Mouse (Mus musculus): ENCODE measurements at regions not wholly inside any gene's neighbourhood (a gene's known extent, or its start where the extent isn't known, plus 50 kb on each side); places are given as distances from the start of the nearest gene placed in this dataset.

- H3K4me1 ChIP-seq (ENCODE audit: control insufficient read depth, insufficient read depth, low read length), result peaks cover 22% of the 10 kb centered on the region
- H3K27ac ChIP-seq (ENCODE audit: insufficient read depth, low read depth, low read length), result no peak overlapping the region
- TF ChIP-seq POLR2A (IDR thresholded peaks at IDR 0.05; ENCODE audit: borderline replicate concordance, low read depth, low read length), result no peak
- TF ChIP-seq CTCF (IDR thresholded peaks at IDR 0.05; ENCODE audit: low read depth, low read length), result no peak
- H3K4me3 ChIP-seq (ENCODE audit: insufficient read depth, low read length), result no peak overlapping the region
Observed at GRCm38 (mm10) chr9:41522302-41522701, 360.8 kb upstream of the Ubash3b start.

GRCm38 (mm10) chr9:41517787-41518186 is 356.3 kb upstream of the Ubash3b start:
- Histone ChIP-seq H3K4me3 (ENCODE audit: insufficient read depth, low read length) (no peak overlapping the region), H3K27ac (ENCODE audit: insufficient read depth, low read depth, low read length) (no peak overlapping the region), H3K4me1 (ENCODE audit: control insufficient read depth, insufficient read depth, low read length) (peaks cover 14% of the 10 kb centered on the region)
- TF ChIP-seq CTCF (IDR thresholded peaks at IDR 0.05; ENCODE audit: low read depth, low read length) (no peak), POLR2A (IDR thresholded peaks at IDR 0.05; ENCODE audit: borderline replicate concordance, low read depth, low read length) (no peak)

GRCm38 (mm10) chr9:41517053-41517696 is 355.7 kb upstream of the Ubash3b start:
- H3K4me3 ChIP-seq (ENCODE audit: insufficient read depth, low read length), result no peak overlapping the region
- peaks cover 14% of the 10 kb centered on the region for H3K4me1 ChIP-seq (ENCODE audit: control insufficient read depth, insufficient read depth, low read length)
- TF ChIP-seq CTCF (IDR thresholded peaks at IDR 0.05; ENCODE audit: low read depth, low read length) (no peak), POLR2A (IDR thresholded peaks at IDR 0.05; ENCODE audit: borderline replicate concordance, low read depth, low read length) (no peak)
- no peak overlapping the region for H3K27ac ChIP-seq (ENCODE audit: insufficient read depth, low read depth, low read length)

- TF ChIP-seq POLR2A (IDR thresholded peaks at IDR 0.05; ENCODE audit: borderline replicate concordance, low read depth, low read length) (no peak), CTCF (IDR thresholded peaks at IDR 0.05; ENCODE audit: low read depth, low read length) (no peak)
- no peak overlapping the region for H3K27ac ChIP-seq (ENCODE audit: insufficient read depth, low read depth, low read length)
- peaks cover 14% of the 10 kb centered on the region for H3K4me1 ChIP-seq (ENCODE audit: control insufficient read depth, insufficient read depth, low read length)
- no peak overlapping the region for H3K4me3 ChIP-seq (ENCODE audit: insufficient read depth, low read length)
Observed at GRCm38 (mm10) chr9:41515192-41515591, 353.7 kb upstream of the Ubash3b start.

- Histone ChIP-seq H3K27ac (ENCODE audit: insufficient read depth, low read depth, low read length) (no peak overlapping the region), H3K4me3 (ENCODE audit: insufficient read depth, low read length) (no peak overlapping the region), H3K4me1 (ENCODE audit: control insufficient read depth, insufficient read depth, low read length) (peaks cover 12% of the 10 kb centered on the region)
- no peak for TF ChIP-seq POLR2A (IDR thresholded peaks at IDR 0.05; ENCODE audit: borderline replicate concordance, low read depth, low read length)
- TF ChIP-seq CTCF (IDR thresholded peaks at IDR 0.05; ENCODE audit: low read depth, low read length), result no peak
Observed at GRCm38 (mm10) chr9:41513701-41514100, 352.2 kb upstream of the Ubash3b start.

GRCm38 (mm10) chr9:41509597-41509996 is 348.1 kb upstream of the Ubash3b start:
- no peak overlapping the region for H3K27ac ChIP-seq (ENCODE audit: insufficient read depth, low read depth, low read length)
- peaks cover 4% of the 10 kb centered on the region for H3K4me1 ChIP-seq (ENCODE audit: control insufficient read depth, insufficient read depth, low read length)
- no peak overlapping the region for H3K4me3 ChIP-seq (ENCODE audit: insufficient read depth, low read length)
- TF ChIP-seq CTCF (IDR thresholded peaks at IDR 0.05; ENCODE audit: low read depth, low read length) (no peak), POLR2A (IDR thresholded peaks at IDR 0.05; ENCODE audit: borderline replicate concordance, low read depth, low read length) (no peak)

- Histone ChIP-seq H3K4me3 (ENCODE audit: insufficient read depth, low read length) (no peak overlapping the region), H3K27ac (ENCODE audit: insufficient read depth, low read depth, low read length) (no peak overlapping the region), H3K4me1 (ENCODE audit: control insufficient read depth, insufficient read depth, low read length) (peaks cover 3% of the 10 kb centered on the region)
- TF ChIP-seq CTCF (IDR thresholded peaks at IDR 0.05; ENCODE audit: low read depth, low read length), result no peak
- no peak for TF ChIP-seq POLR2A (IDR thresholded peaks at IDR 0.05; ENCODE audit: borderline replicate concordance, low read depth, low read length)
Observed at GRCm38 (mm10) chr9:41508746-41509145, 347.2 kb upstream of the Ubash3b start.

GRCm38 (mm10) chr9:41498326-41498725 is 336.8 kb upstream of the Ubash3b start:
- TF ChIP-seq POLR2A (IDR thresholded peaks at IDR 0.05; ENCODE audit: borderline replicate concordance, low read depth, low read length) (no peak), CTCF (IDR thresholded peaks at IDR 0.05; ENCODE audit: low read depth, low read length) (no peak)
- Histone ChIP-seq H3K4me1 (ENCODE audit: control insufficient read depth, insufficient read depth, low read length) (peaks cover 2% of the 10 kb centered on the region; the same call in 1 of the 2 replicates), H3K27ac (ENCODE audit: insufficient read depth, low read depth, low read length) (no peak overlapping the region), H3K4me3 (ENCODE audit: insufficient read depth, low read length) (no peak overlapping the region)

- TF ChIP-seq CTCF (IDR thresholded peaks at IDR 0.05; ENCODE audit: low read depth, low read length) (no peak), POLR2A (IDR thresholded peaks at IDR 0.05; ENCODE audit: borderline replicate concordance, low read depth, low read length) (no peak)
- Histone ChIP-seq H3K4me1 (ENCODE audit: control insufficient read depth, insufficient read depth, low read length) (no peaks in the 10 kb centered on the region), H3K27ac (ENCODE audit: insufficient read depth, low read depth, low read length) (no peak overlapping the region), H3K4me3 (ENCODE audit: insufficient read depth, low read length) (no peak overlapping the region)
Observed at GRCm38 (mm10) chr9:41490112-41490511, 328.6 kb upstream of the Ubash3b start.

GRCm38 (mm10) chr9:41488046-41488445 is 326.5 kb upstream of the Ubash3b start:
- TF ChIP-seq POLR2A (IDR thresholded peaks at IDR 0.05; ENCODE audit: borderline replicate concordance, low read depth, low read length) (no peak), CTCF (IDR thresholded peaks at IDR 0.05; ENCODE audit: low read depth, low read length) (no peak)
- H3K4me3 ChIP-seq (ENCODE audit: insufficient read depth, low read length), result no peak overlapping the region
- H3K27ac ChIP-seq (ENCODE audit: insufficient read depth, low read depth, low read length), result no peak overlapping the region
- H3K4me1 ChIP-seq (ENCODE audit: control insufficient read depth, insufficient read depth, low read length), result no peaks in the 10 kb centered on the region
